16 mouse cellular contexts compared by ENCODE assay signal in genomic region chr1:62190786-62191185, GRCm38 (mm10).
"Had no signal": no experiment of that assay in that cellular context is flagged by ENCODE, and none has a peak within 500 bp of the region (broad histone marks: within the 10 kb centered on the region; RNA-seq: fewer than 3 reads in every experiment).

No protein-coding gene starts in this region.

- H3K4me2 ChIP-seq: liver, embryonic 11.5 days; liver, embryonic 15.5 days; midbrain, embryonic 12.5 days; neural tube, embryonic 12.5 days had no signal

- ATAC-seq: lung, postnatal 0 days had no signal

- H3K27me3 ChIP-seq: liver, embryonic 15.5 days; megakaryocyte, embryonic 14.5 days; midbrain, embryonic 12.5 days; neural tube, embryonic 12.5 days had no signal

- DNase-seq: kidney, adult 11 months; kidney, adult 9 months; kidney, postnatal 36 days; layer of hippocampus, adult 9-11 months; layer of hippocampus, postnatal 36 days; lung, adult 2 months; thymus, postnatal 4 days had no signal

- H3K9ac ChIP-seq: liver, embryonic 15.5 days; midbrain, embryonic 12.5 days; neural tube, embryonic 12.5 days had no signal

- H3K36me3 ChIP-seq: liver, embryonic 15.5 days; midbrain, embryonic 12.5 days; neural tube, embryonic 12.5 days had no signal

- H3K27ac ChIP-seq: kidney, postnatal 0 days; liver, embryonic 15.5 days; macrophage; midbrain, embryonic 12.5 days; neural tube, embryonic 12.5 days; stomach, postnatal 0 days had no signal

- H3K4me3 ChIP-seq: liver, embryonic 15.5 days; megakaryocyte, embryonic 14.5 days; midbrain, embryonic 12.5 days; neural tube, embryonic 12.5 days had no signal

- H3K4me1 ChIP-seq: liver, embryonic 15.5 days; megakaryocyte, embryonic 14.5 days; neural tube, embryonic 12.5 days had no signal

- H3K9me3 ChIP-seq: liver, embryonic 15.5 days; megakaryocyte, embryonic 14.5 days; midbrain, embryonic 12.5 days; neural tube, embryonic 12.5 days had no signal
